Mouse (Mus musculus): ENCODE measurements around the gene Zfp462.
"Not testable (repeated sequence)": the region's sequence is repeated elsewhere in the genome, so short reads cannot be mapped to it uniquely, and the experiment has no call there.

- not testable (repeated sequence) for TF ChIP-seq CTCF, EP300 (IDR thresholded peaks at IDR 0.05; ENCODE audit: low read depth)
These were observed 17.4 kb upstream of the Zfp462 start for GRCm38 (mm10) chr4:54927321-54928062.
